Mouse (Mus musculus): Measurements from ENCODE around the gene Mmp20. TPM values are rescaled to one million over a fixed set of nuclear protein-coding genes. Genes with fewer than 3 reads are reported as not detected.

Gene Mmp20
- polyA plus RNA-seq, 1 experiment from 2014 or later = not detected

GRCm38 (mm10) chr9:7633936-7634335 is 5.9 kb downstream of the Mmp20 start:
- 57% methylated on average over 5 of the region's 5 CpGs for WGBS
- H3K27ac ChIP-seq (ENCODE audit: low read depth, low read length) = no peak overlapping the region
- no peak overlapping the region for H3K4me3 ChIP-seq (ENCODE audit: low read depth, low read length)
- no peaks in the 10 kb centered on the region for H3K4me1 ChIP-seq (replicated peaks; ENCODE audit: control insufficient read depth, insufficient read depth, low read length)
- no peaks in the 10 kb centered on the region for H3K36me3 ChIP-seq (ENCODE audit: control insufficient read depth, insufficient read depth, low read length)
- DNase-seq (ENCODE audit: low spot score) = no peak
- no peaks in the 10 kb centered on the region for H3K27me3 ChIP-seq (replicated peaks; ENCODE audit: control insufficient read depth, insufficient read depth, low read length)
- H3K4me2 ChIP-seq = no peak overlapping the region
- no peak overlapping the region for H3K9ac ChIP-seq (ENCODE audit: low read depth, low read length)
- ATAC-seq (replicated peaks; ENCODE audit: low FRiP score) = no peak
- no peaks in the 10 kb centered on the region for H3K9me3 ChIP-seq (ENCODE audit: control insufficient read depth, low read length)

GRCm38 (mm10) chr9:7647901-7648300 is 19.9 kb downstream of the Mmp20 start:
- H3K4me1 ChIP-seq (replicated peaks; ENCODE audit: control insufficient read depth, insufficient read depth, low read length) = no peaks in the 10 kb centered on the region
- WGBS = 80% methylated on average over 3 of the region's 3 CpGs
- H3K27me3 ChIP-seq (replicated peaks; ENCODE audit: control insufficient read depth, insufficient read depth, low read length) = no peaks in the 10 kb centered on the region
- no peaks in the 10 kb centered on the region for H3K9me3 ChIP-seq (ENCODE audit: control insufficient read depth, low read length)
- no peak for DNase-seq (ENCODE audit: low spot score)
- H3K4me3 ChIP-seq (ENCODE audit: low read depth, low read length) = no peak overlapping the region
- no peak overlapping the region for H3K4me2 ChIP-seq
- no peak for ATAC-seq (replicated peaks; ENCODE audit: low FRiP score)
- no peak overlapping the region for H3K9ac ChIP-seq (ENCODE audit: low read depth, low read length)
- H3K27ac ChIP-seq (ENCODE audit: low read depth, low read length) = no peak overlapping the region
- H3K36me3 ChIP-seq (ENCODE audit: control insufficient read depth, insufficient read depth, low read length) = no peaks in the 10 kb centered on the region

GRCm38 (mm10) chr9:7650397-7651180 is 22.6 kb downstream of the Mmp20 start:
- H3K9ac ChIP-seq (ENCODE audit: low read depth, low read length) = no peak overlapping the region
- H3K27ac ChIP-seq (ENCODE audit: low read depth, low read length) = no peak overlapping the region
- no peak overlapping the region for H3K4me2 ChIP-seq
- no peak for ATAC-seq (replicated peaks; ENCODE audit: low FRiP score)
- H3K4me1 ChIP-seq (replicated peaks; ENCODE audit: control insufficient read depth, insufficient read depth, low read length) = no peaks in the 10 kb centered on the region
- H3K4me3 ChIP-seq (ENCODE audit: low read depth, low read length) = no peak overlapping the region
- no peaks in the 10 kb centered on the region for H3K27me3 ChIP-seq (replicated peaks; ENCODE audit: control insufficient read depth, insufficient read depth, low read length)
- H3K9me3 ChIP-seq (ENCODE audit: control insufficient read depth, low read length) = no peaks in the 10 kb centered on the region
- no peaks in the 10 kb centered on the region for H3K36me3 ChIP-seq (ENCODE audit: control insufficient read depth, insufficient read depth, low read length)
- DNase-seq (ENCODE audit: low spot score) = no peak
- WGBS = 58% methylated on average over 5 of the region's 5 CpGs

GRCm38 (mm10) chr9:7652351-7653085 is 24.5 kb downstream of the Mmp20 start:
- 51% methylated on average over 5 of the region's 5 CpGs for WGBS
- Histone ChIP-seq H3K9ac (ENCODE audit: low read depth, low read length) (no peak overlapping the region), H3K4me2 (no peak overlapping the region), H3K36me3 (ENCODE audit: control insufficient read depth, insufficient read depth, low read length) (no peaks in the 10 kb centered on the region), H3K9me3 (ENCODE audit: control insufficient read depth, low read length) (no peaks in the 10 kb centered on the region), H3K4me1 (replicated peaks; ENCODE audit: control insufficient read depth, insufficient read depth, low read length) (no peaks in the 10 kb centered on the region), H3K4me3 (ENCODE audit: low read depth, low read length) (no peak overlapping the region), H3K27me3 (replicated peaks; ENCODE audit: control insufficient read depth, insufficient read depth, low read length) (no peaks in the 10 kb centered on the region), H3K27ac (ENCODE audit: low read depth, low read length) (no peak overlapping the region)
- no peak for ATAC-seq (replicated peaks; ENCODE audit: low FRiP score)
- DNase-seq (ENCODE audit: low spot score) = no peak

- 46% methylated on average over 4 of the region's 4 CpGs for WGBS
- no peak overlapping the region for H3K4me3 ChIP-seq (ENCODE audit: low read depth, low read length)
- no peak overlapping the region for H3K27ac ChIP-seq (ENCODE audit: low read depth, low read length)
- no peaks in the 10 kb centered on the region for H3K36me3 ChIP-seq (ENCODE audit: control insufficient read depth, insufficient read depth, low read length)
- no peak overlapping the region for H3K9ac ChIP-seq (ENCODE audit: low read depth, low read length)
- H3K4me1 ChIP-seq (replicated peaks; ENCODE audit: control insufficient read depth, insufficient read depth, low read length) = no peaks in the 10 kb centered on the region
- no peak for ATAC-seq (replicated peaks; ENCODE audit: low FRiP score)
- H3K9me3 ChIP-seq (ENCODE audit: control insufficient read depth, low read length) = no peaks in the 10 kb centered on the region
- H3K4me2 ChIP-seq = no peak overlapping the region
- DNase-seq (ENCODE audit: low spot score) = no peak
- no peaks in the 10 kb centered on the region for H3K27me3 ChIP-seq (replicated peaks; ENCODE audit: control insufficient read depth, insufficient read depth, low read length)
These were observed 29.9 kb downstream of the Mmp20 start for GRCm38 (mm10) chr9:7657946-7658345.

- no peak overlapping the region for H3K9ac ChIP-seq (ENCODE audit: low read depth, low read length)
- 76% methylated on average over 6 of the region's 6 CpGs for WGBS
- H3K27me3 ChIP-seq (replicated peaks; ENCODE audit: control insufficient read depth, insufficient read depth, low read length) = no peaks in the 10 kb centered on the region
- H3K4me3 ChIP-seq (ENCODE audit: low read depth, low read length) = no peak overlapping the region
- no peaks in the 10 kb centered on the region for H3K4me1 ChIP-seq (replicated peaks; ENCODE audit: control insufficient read depth, insufficient read depth, low read length)
- no peak for ATAC-seq (replicated peaks; ENCODE audit: low FRiP score)
- H3K9me3 ChIP-seq (ENCODE audit: control insufficient read depth, low read length) = no peaks in the 10 kb centered on the region
- DNase-seq (ENCODE audit: low spot score) = no peak
- H3K4me2 ChIP-seq = no peak overlapping the region
- no peaks in the 10 kb centered on the region for H3K36me3 ChIP-seq (ENCODE audit: control insufficient read depth, insufficient read depth, low read length)
- no peak overlapping the region for H3K27ac ChIP-seq (ENCODE audit: low read depth, low read length)
These were observed 31.5 kb downstream of the Mmp20 start for GRCm38 (mm10) chr9:7659469-7660020.

GRCm38 (mm10) chr9:7661371-7661770 is 33.3 kb downstream of the Mmp20 start:
- Histone ChIP-seq H3K27ac (ENCODE audit: low read depth, low read length) (no peak overlapping the region), H3K27me3 (replicated peaks; ENCODE audit: control insufficient read depth, insufficient read depth, low read length) (no peaks in the 10 kb centered on the region), H3K4me3 (ENCODE audit: low read depth, low read length) (no peak overlapping the region), H3K9ac (ENCODE audit: low read depth, low read length) (no peak overlapping the region), H3K36me3 (ENCODE audit: control insufficient read depth, insufficient read depth, low read length) (no peaks in the 10 kb centered on the region), H3K9me3 (ENCODE audit: control insufficient read depth, low read length) (no peaks in the 10 kb centered on the region), H3K4me1 (replicated peaks; ENCODE audit: control insufficient read depth, insufficient read depth, low read length) (no peaks in the 10 kb centered on the region), H3K4me2 (no peak overlapping the region)
- 83% methylated on average over 1 of the region's 1 CpGs for WGBS
- ATAC-seq (replicated peaks; ENCODE audit: low FRiP score) (no peak), DNase-seq (ENCODE audit: low spot score) (no peak)

GRCm38 (mm10) chr9:7669674-7670073 is 41.6 kb downstream of the Mmp20 start:
- ATAC-seq (replicated peaks; ENCODE audit: low FRiP score) (no peak), DNase-seq (ENCODE audit: low spot score) (no peak)
- no peaks in the 10 kb centered on the region for H3K9me3 ChIP-seq (ENCODE audit: control insufficient read depth, low read length)
- H3K36me3 ChIP-seq (ENCODE audit: control insufficient read depth, insufficient read depth, low read length) = no peaks in the 10 kb centered on the region
- H3K4me1 ChIP-seq (replicated peaks; ENCODE audit: control insufficient read depth, insufficient read depth, low read length) = no peaks in the 10 kb centered on the region
- WGBS = 88% methylated on average over 1 of the region's 1 CpGs
- no peak overlapping the region for H3K27ac ChIP-seq (ENCODE audit: low read depth, low read length)
- no peak overlapping the region for H3K4me2 ChIP-seq
- H3K4me3 ChIP-seq (ENCODE audit: low read depth, low read length) = no peak overlapping the region
- H3K27me3 ChIP-seq (replicated peaks; ENCODE audit: control insufficient read depth, insufficient read depth, low read length) = no peaks in the 10 kb centered on the region
- H3K9ac ChIP-seq (ENCODE audit: low read depth, low read length) = no peak overlapping the region
